Mouse (Mus musculus) olfactory bulb, adult 2 months (tissue): Measurements from ENCODE around the gene Lrrc4c. TPM values are rescaled to one million over a fixed set of nuclear protein-coding genes. Genes with fewer than 3 reads are reported as not detected.

Experiments used
- H3K27ac ChIP-seq: fragments of 200-500 bp; 2 replicates; pipeline ENCODE4 v1.5.1; 2012; ENCODE audit warnings: low read depth, low read length; ENCODE audit not compliant: insufficient read depth
- H3K4me1 ChIP-seq: fragments of 200-500 bp; 2 replicates; pipeline ENCODE4 v1.6.1; 2012; ENCODE audit warnings: low read length; ENCODE audit not compliant: control insufficient read depth, insufficient read depth
- H3K4me3 ChIP-seq: fragments of 200-500 bp; 2 replicates; pipeline ENCODE4 v1.5.1; 2012; ENCODE audit warnings: mild to moderate bottlenecking, low read depth, low read length, moderate library complexity; ENCODE audit not compliant: insufficient read depth
- CTCF ChIP-seq: fragments of 200-500 bp; IDR thresholded peaks from 2 replicates; pipeline ENCODE4 v1.5.1; 2012; ENCODE audit warnings: low read depth, mild to moderate bottlenecking, low read length, moderate library complexity; ENCODE audit not compliant: insufficient read depth
- POLR2A ChIP-seq: fragments of 200-500 bp; IDR thresholded peaks from 2 replicates; pipeline ENCODE4 v1.6.1; 2012; ENCODE audit warnings: mild to moderate bottlenecking, low read depth, low read length, moderate library complexity; ENCODE audit not compliant: insufficient read depth
- WGBS: fragments of 180-500 bp; shearing (Covaris S2); methylation state at CpG from one replicate; pipeline ENCODE4 v1.1.7; 2018; 5-methylcytosine and 5-hydroxymethylcytosine counted together
- polyA plus RNA-seq: library from polyadenylated mRNA; stranded (reverse); fragments of >200 nt; gene quantifications from 2 replicates; pipeline ENCODE4 v1.2.4, GENCODE M21; 2012; ENCODE audit warnings: low replicate concordance; ENCODE audit not compliant: missing spikeins, insufficient read depth, insufficient read length

Lrrc4c gene
- polyA plus RNA-seq, 1 experiment: not detected

DNA sequence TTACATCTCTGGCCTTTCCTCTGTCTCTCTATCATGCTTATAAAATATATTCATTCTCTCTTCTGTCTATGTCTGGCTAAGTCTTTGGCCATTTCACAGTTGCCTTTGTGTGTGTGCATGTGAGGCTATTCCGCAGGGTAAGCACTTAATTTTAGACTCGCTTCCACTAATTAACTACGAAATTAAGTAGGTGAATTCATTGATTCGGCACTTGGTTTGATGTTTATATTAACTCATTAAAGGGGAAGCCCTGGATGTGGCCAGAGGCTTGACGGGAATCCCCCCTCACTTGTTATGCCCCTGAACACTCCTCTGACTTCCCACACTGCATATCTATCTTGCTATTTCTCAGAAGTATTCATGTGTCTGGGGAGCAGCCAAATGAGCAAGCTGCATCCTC is 1169.6 kb downstream of the Lrrc4c start:
- H3K4me3 ChIP-seq: no peak overlapping the region
- TF ChIP-seq POLR2A (no peak), CTCF (no peak)
- H3K4me1 ChIP-seq: no peaks in the 10 kb centered on the region
- WGBS: 60% methylated on average over 5 of the region's 5 CpGs
- no peak overlapping the region for H3K27ac ChIP-seq

GRCm38 (mm10) chr2:97497069-97497468 is 1179.1 kb downstream of the Lrrc4c start:
- Histone ChIP-seq H3K4me3 (no peak overlapping the region), H3K27ac (no peak overlapping the region), H3K4me1 (no peaks in the 10 kb centered on the region)
- TF ChIP-seq POLR2A (no peak), CTCF (no peak)

GRCm38 (mm10) chr2:97502501-97502900 is 1184.5 kb downstream of the Lrrc4c start:
- Histone ChIP-seq H3K4me1 (no peaks in the 10 kb centered on the region), H3K27ac (no peak overlapping the region), H3K4me3 (no peak overlapping the region)
- TF ChIP-seq CTCF (no peak), POLR2A (no peak)
- whole genome bisulfite sequencing: 85% methylated on average over 1 of the region's 1 CpGs

- TF ChIP-seq CTCF: no peak
- no peak for TF ChIP-seq POLR2A
- no peak overlapping the region for H3K4me3 ChIP-seq
- no peak overlapping the region for H3K27ac ChIP-seq
- WGBS: 79% methylated on average over 5 of the region's 5 CpGs
- H3K4me1 ChIP-seq: no peaks in the 10 kb centered on the region
Measured at GRCm38 (mm10) chr2:97504902-97505301, 1186.9 kb downstream of the Lrrc4c start.

GRCm38 (mm10) chr2:97524256-97524922 is 1206.4 kb downstream of the Lrrc4c start:
- H3K27ac ChIP-seq: peak overlapping the region; percentile 64
- WGBS: 19% methylated on average over 2 of the region's 2 CpGs
- no peak for TF ChIP-seq CTCF
- no peak for TF ChIP-seq POLR2A
- H3K4me3 ChIP-seq: no peak overlapping the region
- no peaks in the 10 kb centered on the region for H3K4me1 ChIP-seq

- Histone ChIP-seq H3K27ac (no peak overlapping the region), H3K4me1 (no peaks in the 10 kb centered on the region), H3K4me3 (no peak overlapping the region)
- TF ChIP-seq CTCF (no peak), POLR2A (no peak)
- WGBS: 76% methylated on average over 2 of the region's 2 CpGs
Measured at GRCm38 (mm10) chr2:97525107-97525506, 1207.1 kb downstream of the Lrrc4c start.

- Histone ChIP-seq H3K27ac (no peak overlapping the region), H3K4me3 (no peak overlapping the region), H3K4me1 (no peaks in the 10 kb centered on the region)
- 91% methylated on average over 4 of the region's 4 CpGs for WGBS
- TF ChIP-seq CTCF: no peak
- TF ChIP-seq POLR2A: no peak
Measured at GRCm38 (mm10) chr2:97530622-97531021, 1212.7 kb downstream of the Lrrc4c start.

GRCm38 (mm10) chr2:97543691-97544672 is 1226.0 kb downstream of the Lrrc4c start:
- TF ChIP-seq POLR2A: no peak
- no peak for TF ChIP-seq CTCF
- 59% methylated on average over 10 of the region's 10 CpGs for WGBS
- Histone ChIP-seq H3K27ac (no peak overlapping the region), H3K4me1 (no peaks in the 10 kb centered on the region), H3K4me3 (no peak overlapping the region)

GRCm38 (mm10) chr2:97544673-97545071 is 1226.7 kb downstream of the Lrrc4c start:
- no peaks in the 10 kb centered on the region for H3K4me1 ChIP-seq
- H3K27ac ChIP-seq: no peak overlapping the region
- H3K4me3 ChIP-seq: no peak overlapping the region
- TF ChIP-seq CTCF (no peak), POLR2A (no peak)
